Mouse (Mus musculus): ENCODE measurements at regions not wholly inside any gene's neighbourhood (a gene's known extent, or its start where the extent isn't known, plus 50 kb on each side); places are given as distances from the start of the nearest gene placed in this dataset.
"Not testable (repeated sequence)": the region's sequence is repeated elsewhere in the genome, so short reads cannot be mapped to it uniquely, and the experiment has no call there.

- H3K9me3 ChIP-seq (replicated peaks; ENCODE audit: control insufficient read depth, low read length) = no peaks in the 10 kb centered on the region
- no peak overlapping the region for H3K4me2 ChIP-seq (ENCODE audit: low read depth, low read length)
- no peak for ATAC-seq (ENCODE audit: low read depth)
- H3K4me3 ChIP-seq (ENCODE audit: low read depth, low read length) = no peak overlapping the region
- H3K27ac ChIP-seq (ENCODE audit: low read length) = no peak overlapping the region
- H3K36me3 ChIP-seq (ENCODE audit: control insufficient read depth, insufficient read depth) = no peaks in the 10 kb centered on the region
- no peaks in the 10 kb centered on the region for H3K4me1 ChIP-seq (ENCODE audit: control insufficient read depth, low read depth, low read length)
- 43% methylated on average over 3 of the region's 3 CpGs for WGBS (ENCODE audit: insufficient replicate concordance)
- H3K9ac ChIP-seq (ENCODE audit: low read depth, low read length) = no peak overlapping the region
- H3K27me3 ChIP-seq (ENCODE audit: control insufficient read depth, insufficient read depth, low read depth, low read length) = no peaks in the 10 kb centered on the region
These were observed 351.5 kb downstream of the Kcnh5 start for GRCm38 (mm10) chr12:74825664-74826063.

- no peak overlapping the region for H3K9ac ChIP-seq (ENCODE audit: low read depth, low read length)
- no peak for ATAC-seq (ENCODE audit: low read depth)
- H3K36me3 ChIP-seq (ENCODE audit: control insufficient read depth, insufficient read depth) = no peaks in the 10 kb centered on the region
- no peaks in the 10 kb centered on the region for H3K4me1 ChIP-seq (ENCODE audit: control insufficient read depth, low read depth, low read length)
- WGBS (ENCODE audit: insufficient replicate concordance) = 46% methylated on average over 3 of the region's 3 CpGs
- no peak overlapping the region for H3K4me2 ChIP-seq (ENCODE audit: low read depth, low read length)
- no peak overlapping the region for H3K27ac ChIP-seq (ENCODE audit: low read length)
- H3K9me3 ChIP-seq (replicated peaks; ENCODE audit: control insufficient read depth, low read length) = no peaks in the 10 kb centered on the region
- no peaks in the 10 kb centered on the region for H3K27me3 ChIP-seq (ENCODE audit: control insufficient read depth, insufficient read depth, low read depth, low read length)
- H3K4me3 ChIP-seq (ENCODE audit: low read depth, low read length) = no peak overlapping the region
These were observed 352.2 kb downstream of the Kcnh5 start for GRCm38 (mm10) chr12:74824735-74825494.

GRCm38 (mm10) chr12:74816181-74816580 is 361.0 kb downstream of the Kcnh5 start:
- H3K4me2 ChIP-seq (ENCODE audit: low read depth, low read length); H3K9ac ChIP-seq (ENCODE audit: low read depth, low read length); H3K9me3 ChIP-seq (replicated peaks; ENCODE audit: control insufficient read depth, low read length); H3K36me3 ChIP-seq (ENCODE audit: control insufficient read depth, insufficient read depth); H3K4me1 ChIP-seq (ENCODE audit: control insufficient read depth, low read depth, low read length); ATAC-seq (ENCODE audit: low read depth); H3K27ac ChIP-seq (ENCODE audit: low read length); H3K4me3 ChIP-seq (ENCODE audit: low read depth, low read length); H3K27me3 ChIP-seq (ENCODE audit: control insufficient read depth, insufficient read depth, low read depth, low read length): not testable (repeated sequence)
- WGBS (ENCODE audit: insufficient replicate concordance) = 68% methylated on average over 3 of the region's 3 CpGs

- H3K27me3 ChIP-seq (ENCODE audit: control insufficient read depth, insufficient read depth, low read depth, low read length); H3K27ac ChIP-seq (ENCODE audit: low read length); H3K4me1 ChIP-seq (ENCODE audit: control insufficient read depth, low read depth, low read length); H3K9ac ChIP-seq (ENCODE audit: low read depth, low read length); H3K36me3 ChIP-seq (ENCODE audit: control insufficient read depth, insufficient read depth); ATAC-seq (ENCODE audit: low read depth); H3K4me3 ChIP-seq (ENCODE audit: low read depth, low read length); H3K4me2 ChIP-seq (ENCODE audit: low read depth, low read length); H3K9me3 ChIP-seq (replicated peaks; ENCODE audit: control insufficient read depth, low read length): not testable (repeated sequence)
- WGBS (ENCODE audit: insufficient replicate concordance) = 58% methylated on average over 2 of the region's 2 CpGs
These were observed 368.6 kb downstream of the Kcnh5 start for GRCm38 (mm10) chr12:74808571-74808970.

GRCm38 (mm10) chr12:74807926-74808325 is 369.2 kb downstream of the Kcnh5 start:
- not testable (repeated sequence) for ATAC-seq (ENCODE audit: low read depth); H3K36me3 ChIP-seq (ENCODE audit: control insufficient read depth, insufficient read depth); H3K4me3 ChIP-seq (ENCODE audit: low read depth, low read length); H3K27ac ChIP-seq (ENCODE audit: low read length); H3K27me3 ChIP-seq (ENCODE audit: control insufficient read depth, insufficient read depth, low read depth, low read length); H3K4me1 ChIP-seq (ENCODE audit: control insufficient read depth, low read depth, low read length); H3K9ac ChIP-seq (ENCODE audit: low read depth, low read length); H3K4me2 ChIP-seq (ENCODE audit: low read depth, low read length); H3K9me3 ChIP-seq (replicated peaks; ENCODE audit: control insufficient read depth, low read length)
- 76% methylated on average over 15 of the region's 15 CpGs for WGBS (ENCODE audit: insufficient replicate concordance)

- ATAC-seq (ENCODE audit: low read depth) = peak; percentile 55
- H3K9ac ChIP-seq (ENCODE audit: low read depth, low read length) = no peak overlapping the region
- 43% methylated on average over 13 of the region's 13 CpGs for WGBS (ENCODE audit: insufficient replicate concordance)
- H3K9me3 ChIP-seq (replicated peaks; ENCODE audit: control insufficient read depth, low read length) = no peaks in the 10 kb centered on the region
- H3K27ac ChIP-seq (ENCODE audit: low read length) = no peak overlapping the region
- H3K4me1 ChIP-seq (ENCODE audit: control insufficient read depth, low read depth, low read length) = no peaks in the 10 kb centered on the region
- no peaks in the 10 kb centered on the region for H3K36me3 ChIP-seq (ENCODE audit: control insufficient read depth, insufficient read depth)
- H3K27me3 ChIP-seq (ENCODE audit: control insufficient read depth, insufficient read depth, low read depth, low read length) = no peaks in the 10 kb centered on the region
- no peak overlapping the region for H3K4me2 ChIP-seq (ENCODE audit: low read depth, low read length)
- no peak overlapping the region for H3K4me3 ChIP-seq (ENCODE audit: low read depth, low read length)
These were observed 373.2 kb downstream of the Kcnh5 start for GRCm38 (mm10) chr12:74803740-74804512.

- H3K4me2 ChIP-seq (ENCODE audit: low read depth, low read length) = no peak overlapping the region
- no peak overlapping the region for H3K27ac ChIP-seq (ENCODE audit: low read length)
- no peaks in the 10 kb centered on the region for H3K27me3 ChIP-seq (ENCODE audit: control insufficient read depth, insufficient read depth, low read depth, low read length)
- H3K4me1 ChIP-seq (ENCODE audit: control insufficient read depth, low read depth, low read length) = no peaks in the 10 kb centered on the region
- 41% methylated on average over 3 of the region's 3 CpGs for WGBS (ENCODE audit: insufficient replicate concordance)
- no peak for ATAC-seq (ENCODE audit: low read depth)
- H3K9ac ChIP-seq (ENCODE audit: low read depth, low read length) = no peak overlapping the region
- H3K36me3 ChIP-seq (ENCODE audit: control insufficient read depth, insufficient read depth) = no peaks in the 10 kb centered on the region
- no peak overlapping the region for H3K4me3 ChIP-seq (ENCODE audit: low read depth, low read length)
- H3K9me3 ChIP-seq (replicated peaks; ENCODE audit: control insufficient read depth, low read length) = no peaks in the 10 kb centered on the region
These were observed 385.1 kb downstream of the Kcnh5 start for GRCm38 (mm10) chr12:74792036-74792435.

- WGBS (ENCODE audit: insufficient replicate concordance) = 63% methylated on average over 1 of the region's 1 CpGs
- no peaks in the 10 kb centered on the region for H3K9me3 ChIP-seq (replicated peaks; ENCODE audit: control insufficient read depth, low read length)
- H3K36me3 ChIP-seq (ENCODE audit: control insufficient read depth, insufficient read depth) = no peaks in the 10 kb centered on the region
- no peak overlapping the region for H3K27ac ChIP-seq (ENCODE audit: low read length)
- no peak overlapping the region for H3K9ac ChIP-seq (ENCODE audit: low read depth, low read length)
- no peak overlapping the region for H3K4me2 ChIP-seq (ENCODE audit: low read depth, low read length)
- H3K27me3 ChIP-seq (ENCODE audit: control insufficient read depth, insufficient read depth, low read depth, low read length) = no peaks in the 10 kb centered on the region
- ATAC-seq (ENCODE audit: low read depth) = peak; percentile 67
- H3K4me1 ChIP-seq (ENCODE audit: control insufficient read depth, low read depth, low read length) = no peaks in the 10 kb centered on the region
- H3K4me3 ChIP-seq (ENCODE audit: low read depth, low read length) = no peak overlapping the region
These were observed 414.8 kb downstream of the Kcnh5 start for GRCm38 (mm10) chr12:74762284-74762683.

- ATAC-seq (ENCODE audit: low read depth) = no peak
- H3K9ac ChIP-seq (ENCODE audit: low read depth, low read length) = no peak overlapping the region
- no peak overlapping the region for H3K4me2 ChIP-seq (ENCODE audit: low read depth, low read length)
- no peaks in the 10 kb centered on the region for H3K4me1 ChIP-seq (ENCODE audit: control insufficient read depth, low read depth, low read length)
- H3K27me3 ChIP-seq (ENCODE audit: control insufficient read depth, insufficient read depth, low read depth, low read length) = no peaks in the 10 kb centered on the region
- no peak overlapping the region for H3K4me3 ChIP-seq (ENCODE audit: low read depth, low read length)
- no peaks in the 10 kb centered on the region for H3K36me3 ChIP-seq (ENCODE audit: control insufficient read depth, insufficient read depth)
- 71% methylated on average over 1 of the region's 1 CpGs for WGBS (ENCODE audit: insufficient replicate concordance)
- no peak overlapping the region for H3K27ac ChIP-seq (ENCODE audit: low read length)
- no peaks in the 10 kb centered on the region for H3K9me3 ChIP-seq (replicated peaks; ENCODE audit: control insufficient read depth, low read length)
These were observed 428.9 kb upstream of the Gm11042 start for GRCm38 (mm10) chr12:74745051-74745450.

Measured in liver, embryonic 16.5 days (tissue).